Mouse (Mus musculus): ENCODE measurements around the gene Dnajc16.

The Dnajc16 gene

DNA sequence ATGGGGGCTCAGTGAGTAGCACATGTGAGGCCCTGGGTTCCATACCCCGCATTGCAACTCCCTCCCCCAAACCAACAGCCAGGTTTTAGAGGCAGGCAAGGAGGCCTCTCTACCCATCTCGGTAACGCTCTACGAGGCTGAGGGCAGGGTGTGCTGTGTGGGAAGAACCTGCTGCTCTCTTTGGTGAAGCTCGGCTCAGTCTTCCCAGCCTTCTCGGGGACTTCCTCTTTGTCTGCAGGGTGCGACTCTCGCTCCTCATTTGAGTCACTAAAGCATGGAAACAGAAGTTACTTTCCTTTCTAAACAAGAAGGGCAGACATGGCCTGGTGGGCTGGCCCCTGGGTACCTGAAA lies 24.4 kb downstream of the Dnajc16 start:
- no peak for DNase-seq (ENCODE audit: inconsistent age in 2 of 2, low spot score in 1 of 2)

DNA sequence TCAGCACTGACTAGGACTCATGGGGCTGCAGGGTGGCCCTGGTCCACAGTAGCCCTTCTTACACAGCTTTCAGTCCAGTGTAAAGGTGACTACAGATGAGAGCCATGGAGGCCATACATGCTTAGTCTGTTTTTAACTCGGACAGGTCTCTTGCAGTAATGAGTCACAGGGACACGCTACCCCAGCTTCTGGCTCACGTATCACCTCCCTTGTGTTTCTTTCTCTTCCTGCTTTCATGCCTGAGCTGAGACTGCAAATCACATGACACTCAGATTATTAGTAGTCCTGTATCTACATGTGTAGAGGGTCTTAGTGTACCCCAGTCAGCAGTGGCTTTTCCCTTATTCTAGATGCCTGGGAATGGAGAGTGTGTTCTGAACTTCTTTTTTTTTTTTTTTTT lies 25.7 kb downstream of the Dnajc16 start:
- no peak for DNase-seq (ENCODE audit: inconsistent age in 2 of 2, low spot score in 1 of 2)

DNA sequence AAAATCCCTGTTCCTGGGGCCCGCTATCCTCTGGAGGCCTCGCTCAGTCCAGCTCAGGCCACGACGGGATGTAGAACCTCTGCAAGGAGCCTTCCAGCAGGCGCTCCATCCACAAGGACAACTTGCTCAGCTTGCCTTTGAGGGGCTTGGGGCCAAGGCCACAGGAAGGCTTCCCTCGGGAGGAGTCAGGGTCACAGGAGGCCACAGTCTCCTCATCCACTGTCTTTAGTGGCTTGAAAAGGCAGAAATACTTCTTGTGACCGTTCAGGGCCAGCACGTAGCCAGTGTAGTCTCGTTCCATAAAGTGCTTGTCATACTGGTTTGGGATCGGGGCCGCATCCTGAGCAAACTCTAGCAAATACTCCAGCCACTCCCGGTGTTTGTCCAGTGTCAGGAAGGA lies 27.3 kb downstream of the Dnajc16 start:
- peak in 1 of 2 experiments; percentile 67 for DNase-seq (ENCODE audit: inconsistent age in 2 of 2, low spot score in 1 of 2)

DNA sequence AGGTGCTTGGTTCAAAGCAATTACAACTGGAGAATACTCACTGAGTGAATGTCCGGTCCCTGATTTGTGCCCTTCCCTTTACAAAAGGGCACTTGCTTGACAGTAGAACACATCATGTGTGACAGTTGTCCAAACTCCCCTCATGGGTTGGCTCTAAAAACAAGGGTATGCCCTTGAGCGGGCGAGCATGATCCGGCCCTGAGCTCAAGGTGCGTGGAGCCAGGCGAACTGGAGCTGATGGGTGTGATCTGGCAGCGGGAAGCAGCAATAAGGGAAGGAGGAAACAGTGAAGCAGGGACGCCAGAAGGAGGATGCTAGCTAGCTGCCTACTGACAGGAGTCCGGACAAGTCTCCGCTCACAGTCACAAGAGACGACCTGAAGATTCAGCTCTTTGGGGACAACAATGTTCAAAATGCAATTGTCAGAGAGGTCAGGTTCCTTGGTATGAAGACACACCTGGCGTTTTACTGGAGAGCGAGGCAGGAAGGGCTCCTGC lies 28.6 kb downstream of the Dnajc16 start:
- DNase-seq (ENCODE audit: inconsistent age in 2 of 2, low spot score in 1 of 2), result peak in 1 of 2 experiments; percentile 77

DNA sequence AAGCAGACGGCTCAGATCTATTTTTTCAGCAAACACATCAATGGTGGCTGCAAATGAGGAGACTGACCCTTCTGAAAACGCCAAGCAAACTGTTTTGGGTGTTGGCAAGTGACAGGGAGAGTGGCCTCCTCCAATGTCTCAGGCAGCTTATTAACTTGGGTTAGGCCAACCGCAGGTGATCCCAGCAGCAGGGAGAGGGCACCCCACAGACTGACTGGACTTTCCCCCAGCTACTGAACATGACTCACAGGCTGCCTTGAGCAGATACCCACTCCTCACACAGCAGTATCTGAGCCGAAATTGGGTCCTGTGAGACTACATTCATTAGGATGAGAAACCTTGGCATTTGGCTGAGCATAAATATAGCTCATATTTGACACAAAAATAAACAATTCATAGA lies 29.8 kb downstream of the Dnajc16 start:
- no peak for DNase-seq (ENCODE audit: inconsistent age in 2 of 2, low spot score in 1 of 2)

DNA sequence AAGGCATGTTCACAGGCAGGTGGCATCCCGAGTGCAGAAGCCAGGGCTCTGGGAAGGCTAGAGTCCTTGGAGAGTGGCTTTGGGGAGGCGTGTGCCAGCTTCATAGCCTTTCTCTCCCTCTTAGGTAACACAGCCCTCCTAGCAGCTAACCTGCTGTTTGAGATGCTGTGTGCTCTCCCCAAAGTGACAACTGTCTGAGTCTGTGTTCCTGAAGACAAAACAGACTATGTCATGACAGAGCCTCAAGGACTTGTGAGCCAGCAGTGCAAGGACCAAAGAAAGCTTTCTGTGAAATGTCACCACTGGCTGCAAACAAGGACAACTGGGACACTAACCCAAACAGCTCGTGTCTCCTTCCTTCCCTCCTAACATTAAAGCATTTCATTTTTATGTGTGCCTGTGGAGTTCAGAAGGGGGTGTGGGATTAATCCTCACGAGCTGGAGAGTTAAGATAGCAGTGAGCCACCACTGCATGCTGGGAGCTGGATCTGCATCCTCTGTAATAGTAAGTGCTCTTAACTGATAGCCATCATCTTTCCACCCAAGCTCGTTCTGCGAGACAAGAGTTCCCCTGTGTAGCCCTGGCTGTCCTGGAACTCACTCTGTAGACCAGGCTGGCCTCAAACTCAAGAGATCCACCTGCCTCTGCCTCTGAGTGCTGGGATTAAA lies 31.7 kb downstream of the Dnajc16 start:
- DNase-seq (ENCODE audit: inconsistent age in 2 of 2, low spot score in 1 of 2), result peak in 1 of 2 experiments; percentile 80

DNA sequence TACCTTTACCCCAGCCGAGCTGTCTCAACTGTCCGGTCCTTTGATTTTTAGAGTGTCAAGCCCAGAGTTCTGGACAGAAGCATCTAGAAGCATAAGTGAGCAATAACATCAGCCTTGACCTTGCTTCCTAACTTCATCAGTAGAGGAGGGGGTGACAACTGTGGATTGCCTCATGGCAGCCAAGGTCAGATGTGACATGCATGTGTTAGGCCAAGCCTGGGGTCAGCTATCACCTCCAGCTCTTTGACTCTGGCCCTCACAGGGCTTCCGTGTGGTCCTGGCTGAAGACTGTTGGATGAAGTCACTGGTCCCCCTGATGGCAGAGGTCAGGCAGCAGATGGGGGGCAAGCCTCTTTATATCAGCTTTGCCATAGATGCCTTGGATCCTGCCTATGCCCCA lies 33.6 kb downstream of the Dnajc16 start:
- DNase-seq (ENCODE audit: inconsistent age in 2 of 2, low spot score in 1 of 2), result peak; percentile 60 to 79

DNA sequence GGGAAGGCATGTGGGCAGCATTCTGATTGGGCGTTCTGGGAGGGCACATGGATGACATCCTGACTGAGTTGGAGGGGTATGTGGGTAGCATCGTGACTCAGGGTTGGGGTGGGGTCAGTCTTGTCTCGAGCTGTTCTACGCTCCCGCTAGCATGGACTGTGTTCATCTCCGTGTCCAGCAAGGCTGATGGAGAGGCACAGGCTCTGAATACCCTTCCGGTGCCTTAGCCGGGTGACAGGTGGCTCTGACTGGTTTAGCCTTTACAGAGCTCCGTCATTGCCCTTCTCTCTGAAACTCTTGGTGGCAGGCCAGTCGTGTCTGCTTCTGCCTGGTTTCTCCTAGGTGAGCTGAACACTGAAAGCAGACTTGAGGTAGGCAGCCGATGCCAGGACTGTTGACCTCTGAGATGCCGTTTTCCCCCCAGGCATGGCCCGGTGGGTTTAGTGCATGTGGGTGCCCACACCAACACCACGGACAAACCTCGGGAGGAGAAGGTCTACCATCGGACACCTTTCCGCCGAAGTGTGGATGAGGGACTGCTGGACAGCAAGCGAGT lies 35.3 kb downstream of the Dnajc16 start:
- DNase-seq (ENCODE audit: inconsistent age in 2 of 2, low spot score in 1 of 2), result no peak

DNA sequence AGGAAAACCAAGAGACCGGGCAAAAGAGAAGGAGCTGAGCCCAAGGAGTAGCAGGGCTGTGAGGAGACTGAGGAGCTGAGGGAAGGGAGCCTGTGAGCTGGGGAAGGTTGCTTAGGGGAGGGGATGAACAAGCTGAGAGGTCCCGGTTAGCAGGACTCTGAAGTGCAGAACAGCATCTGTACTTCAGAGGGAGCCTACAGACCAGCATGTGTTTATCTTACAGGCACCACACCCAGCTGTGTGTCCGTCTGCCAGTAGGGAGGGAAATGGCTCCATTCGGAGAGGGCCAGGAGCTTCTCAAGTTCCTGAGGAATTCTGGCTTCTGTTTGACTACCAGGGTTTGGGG lies 38.7 kb downstream of the Dnajc16 start:
- DNase-seq (ENCODE audit: inconsistent age in 2 of 2, low spot score in 1 of 2), result no peak

DNA sequence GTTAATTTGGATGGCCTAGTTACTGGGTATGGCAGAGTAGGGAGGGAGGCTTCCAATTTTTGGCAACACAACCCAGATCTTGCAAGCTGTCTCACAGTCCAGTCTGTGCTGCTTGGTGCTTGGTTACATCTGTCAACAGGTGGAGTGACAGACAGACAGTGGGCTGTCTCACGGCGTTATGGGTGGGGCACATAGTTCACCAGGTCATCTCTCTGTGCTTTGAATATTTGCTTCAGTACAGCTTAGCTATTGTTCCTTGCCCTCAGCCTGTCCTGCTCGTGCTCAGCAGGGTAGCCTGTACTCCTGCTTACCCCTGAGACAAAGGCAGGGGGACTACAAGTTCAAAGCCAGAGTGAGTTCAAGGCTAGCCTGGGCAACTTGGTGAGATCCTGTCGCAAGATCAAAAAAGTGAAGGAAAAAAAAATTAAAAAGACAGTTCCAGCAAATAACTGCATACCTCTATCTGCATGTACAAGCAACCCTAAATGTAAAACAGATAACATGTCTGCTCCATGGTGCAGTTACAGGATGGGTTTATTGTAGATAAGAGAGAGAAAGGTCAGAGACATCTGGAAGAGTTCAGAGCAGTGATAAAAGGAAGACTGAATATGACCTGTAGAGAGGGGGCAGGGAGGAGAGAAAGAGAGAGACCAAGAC lies 39.2 kb downstream of the Dnajc16 start:
- DNase-seq (ENCODE audit: inconsistent age in 2 of 2, low spot score in 1 of 2), result no peak

DNA sequence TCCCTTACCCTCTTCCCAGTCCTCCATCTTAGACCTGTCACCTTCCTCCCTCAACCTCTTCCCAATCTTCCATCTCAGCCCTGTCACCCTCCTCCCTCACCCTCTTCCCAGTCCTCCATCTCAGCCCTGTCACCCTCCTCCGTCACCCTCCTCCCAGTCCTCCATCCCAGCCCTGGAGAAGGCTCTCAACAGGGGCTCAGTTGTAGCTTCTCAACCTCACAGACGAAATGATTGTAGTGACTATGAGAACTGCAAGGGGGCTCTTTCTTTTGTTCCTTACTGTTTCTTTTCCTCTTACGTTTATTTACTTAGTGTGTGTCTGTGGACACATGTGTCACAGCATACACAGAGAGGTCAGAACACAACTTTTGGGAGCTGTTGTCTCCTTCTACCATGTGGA lies 39.9 kb downstream of the Dnajc16 start:
- no peak for DNase-seq (ENCODE audit: inconsistent age in 2 of 2, low spot score in 1 of 2)

DNA sequence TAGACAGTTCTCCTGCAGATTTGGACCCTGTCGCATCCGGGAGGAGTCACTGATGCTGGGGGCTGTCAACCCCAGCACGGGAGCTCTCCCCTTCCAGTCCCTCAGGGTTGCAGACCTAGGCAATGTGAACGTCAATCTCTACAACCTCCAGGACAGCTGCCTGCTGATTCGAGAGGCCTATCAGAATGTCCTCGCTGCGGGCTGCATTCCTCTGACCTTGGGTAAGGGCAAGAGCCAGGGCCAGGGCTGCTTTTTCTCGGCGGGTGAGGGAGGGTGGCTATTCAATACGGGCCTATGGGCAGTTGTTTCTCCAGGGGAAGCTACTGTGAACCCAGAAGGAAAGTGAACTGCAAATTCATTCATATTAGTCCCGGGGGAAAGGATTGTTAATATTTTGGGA lies 41.2 kb downstream of the Dnajc16 start:
- DNase-seq (ENCODE audit: inconsistent age in 2 of 2, low spot score in 1 of 2), result peak; percentile 85 to 92

DNA sequence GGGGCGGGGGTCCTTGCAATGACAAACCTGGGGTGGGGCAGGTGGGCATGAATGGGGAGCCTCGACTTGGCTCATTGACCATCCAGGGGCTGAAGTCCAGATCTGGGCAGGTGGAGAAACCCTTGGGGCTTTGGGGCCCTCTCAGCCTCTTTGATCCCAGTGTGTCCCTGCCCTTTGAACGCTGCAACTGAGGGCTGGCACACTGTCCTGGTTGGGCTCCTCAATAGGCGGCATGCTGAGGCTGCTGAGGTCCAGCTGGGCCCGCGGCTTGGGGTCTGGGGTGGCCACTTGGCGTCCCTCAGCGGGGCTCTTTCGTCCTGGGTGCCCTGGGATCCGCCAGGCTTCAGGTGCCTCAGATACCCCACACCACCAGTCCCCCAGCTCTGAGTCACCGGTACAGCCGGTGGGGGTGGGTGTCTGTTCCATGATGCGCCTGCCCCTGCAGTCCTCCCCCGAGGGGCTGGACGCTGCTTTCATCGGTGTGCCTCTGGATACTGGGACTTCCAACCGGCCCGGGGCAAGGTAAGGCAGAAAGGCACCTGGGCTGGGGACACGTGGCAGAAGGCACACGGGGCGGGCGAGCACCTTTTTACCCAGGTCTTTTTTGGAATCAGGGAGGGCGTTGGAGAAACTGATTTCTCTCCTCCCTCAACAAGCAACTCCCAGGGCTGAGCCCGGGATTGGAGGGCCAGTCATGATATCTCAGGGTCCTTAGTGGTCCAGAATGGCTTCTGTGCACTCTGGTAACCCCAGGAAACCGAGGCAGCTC lies 44.0 kb downstream of the Dnajc16 start, which contains the start of gene Agmat:
Gene Agmat (plus strand): TSS at position 95 of the 769 bp plus-strand sequence.
- peak in 1 of 2 experiments; percentile 56 for DNase-seq (ENCODE audit: inconsistent age in 2 of 2, low spot score in 1 of 2)

DNA sequence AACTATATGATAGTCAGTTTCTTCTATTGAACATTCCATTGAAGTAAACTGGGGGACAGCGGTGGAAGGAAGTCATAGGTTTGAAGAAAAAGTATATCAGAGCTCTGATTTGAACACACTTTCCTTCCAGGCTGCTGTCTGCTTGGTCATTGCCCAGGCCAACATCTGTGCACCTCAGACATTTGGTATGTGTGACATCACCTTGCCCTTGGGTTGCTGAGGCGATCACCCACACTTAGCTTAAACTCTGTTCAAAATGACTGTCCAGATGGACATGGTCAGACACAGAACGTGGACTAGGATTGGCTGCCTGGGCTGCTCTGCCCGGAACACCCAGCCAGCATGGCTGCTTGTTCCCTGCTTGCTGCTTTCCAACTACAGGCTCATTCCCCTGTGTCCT lies 48.4 kb downstream of the Dnajc16 start:
- DNase-seq (ENCODE audit: inconsistent age in 2 of 2, low spot score in 1 of 2), result no peak

DNA sequence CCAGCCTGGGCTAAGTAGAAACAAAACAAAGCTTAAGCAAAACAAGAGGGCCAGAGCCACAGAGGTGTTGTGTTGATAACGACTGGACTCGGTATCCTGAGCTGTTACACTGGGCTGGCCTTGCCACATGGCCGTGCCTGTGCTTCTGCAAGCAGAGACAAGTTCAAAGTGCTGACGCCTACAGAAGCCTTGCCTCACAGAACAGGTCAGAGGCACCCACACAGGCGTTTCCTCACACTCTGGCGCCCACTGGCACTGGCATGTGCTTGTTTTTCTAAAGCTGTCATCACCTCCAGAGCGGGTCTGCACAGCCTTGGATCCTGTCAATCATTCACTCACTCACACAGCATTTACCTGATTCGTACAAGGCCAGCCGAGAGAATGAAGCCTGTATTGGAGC lies 48.9 kb downstream of the Dnajc16 start:
- DNase-seq (ENCODE audit: inconsistent age in 2 of 2, low spot score in 1 of 2), result no peak

DNA sequence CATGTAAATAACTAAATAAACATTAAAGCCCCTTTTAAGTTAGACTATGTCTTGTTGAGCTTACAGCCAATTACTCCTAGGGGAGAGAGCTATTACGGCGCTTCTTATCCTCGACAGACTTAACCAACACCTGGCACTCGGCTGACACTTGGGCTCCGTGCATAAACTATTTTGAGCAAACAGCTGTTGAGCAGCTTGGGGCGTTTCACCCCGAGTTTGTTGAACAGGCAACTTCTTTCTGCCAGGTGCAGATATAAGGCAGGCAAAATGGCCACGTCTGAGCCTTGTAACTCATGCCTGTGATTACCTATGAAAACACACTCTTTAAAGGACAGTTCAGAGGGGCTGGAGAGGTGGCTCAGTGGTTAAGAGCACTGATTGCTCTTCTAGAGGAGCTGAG lies 52.7 kb downstream of the Dnajc16 start:
- no peak for DNase-seq (ENCODE audit: inconsistent age in 2 of 2, low spot score in 1 of 2)

DNA sequence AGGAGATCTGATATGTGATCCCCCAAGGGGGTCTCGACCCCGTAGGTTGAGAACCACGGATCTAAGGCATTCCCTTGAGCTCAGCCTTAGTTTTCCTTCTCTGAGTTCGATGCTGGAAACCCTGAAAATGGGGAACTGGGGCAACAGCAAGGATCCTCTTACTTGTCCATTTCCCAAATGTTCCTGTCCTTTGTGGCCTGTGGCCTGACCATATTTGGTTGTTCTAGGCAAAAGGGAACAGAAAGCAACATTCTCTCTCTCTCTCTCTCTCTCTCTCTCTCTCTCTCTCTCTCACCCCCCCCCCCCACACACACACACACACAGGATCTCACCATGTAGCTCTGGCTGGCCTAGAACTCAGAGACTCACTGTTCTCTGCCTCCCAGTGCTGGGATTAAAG lies 53.9 kb downstream of the Dnajc16 start:
- no peak for DNase-seq (ENCODE audit: inconsistent age in 2 of 2, low spot score in 1 of 2)

DNA sequence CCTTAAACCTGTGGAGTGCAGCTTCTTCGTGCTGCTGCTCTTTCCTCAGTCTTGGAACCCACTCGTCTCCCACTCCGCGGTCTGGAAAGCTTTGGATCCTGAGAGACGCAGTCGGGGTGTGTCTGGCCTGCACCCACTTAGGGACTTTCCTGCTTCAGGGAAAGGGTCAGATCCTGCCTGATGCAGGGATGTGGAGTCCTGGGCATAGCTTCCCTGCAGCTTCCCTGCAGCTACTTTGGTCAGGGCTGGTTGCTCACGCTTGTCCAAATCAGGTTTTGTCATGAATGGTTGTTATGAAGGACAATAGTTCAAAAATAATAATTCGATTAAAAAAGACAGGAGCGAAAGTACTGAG lies 55.5 kb downstream of the Dnajc16 start:
- DNase-seq (ENCODE audit: inconsistent age in 2 of 2, low spot score in 1 of 2), result no peak

DNA sequence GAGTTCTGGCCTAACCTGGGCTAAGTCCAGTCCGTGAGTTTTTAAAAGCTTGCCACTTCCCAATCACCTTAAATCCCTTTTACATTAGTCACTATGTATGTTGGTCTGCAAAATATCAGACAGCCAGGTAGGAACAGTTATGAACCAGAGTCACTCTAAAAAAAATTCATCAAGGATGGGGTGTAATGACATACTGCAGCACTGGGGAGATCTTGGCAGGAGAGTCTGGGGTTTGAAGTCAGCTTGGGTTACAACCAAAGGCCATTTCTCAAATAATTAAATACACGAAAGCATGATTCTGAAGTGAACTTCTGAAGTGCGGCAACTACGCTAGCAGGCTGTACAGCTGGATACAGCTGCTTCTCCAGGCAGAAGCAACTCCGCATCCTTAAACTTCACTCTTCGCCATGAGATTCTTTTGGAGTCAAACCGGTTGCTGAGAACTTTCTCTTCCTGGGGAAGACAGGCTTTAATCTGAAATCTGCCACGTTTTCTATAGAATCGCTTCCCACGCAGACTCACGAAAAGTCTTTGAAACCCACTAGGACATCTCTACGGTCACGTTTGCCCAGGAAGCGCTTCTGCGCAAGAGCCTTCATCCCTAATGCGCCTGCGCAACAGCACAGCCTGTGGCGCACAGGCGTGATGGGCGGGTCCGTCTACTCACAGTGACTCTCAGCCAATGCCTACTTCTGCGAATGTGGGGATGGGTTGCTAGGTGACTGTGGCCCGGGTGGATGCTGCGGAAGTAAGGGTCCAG lies 56.1 kb downstream of the Dnajc16 start:
- peak; percentile 93 to 96 for DNase-seq (ENCODE audit: inconsistent age in 2 of 2, low spot score in 1 of 2)

DNA sequence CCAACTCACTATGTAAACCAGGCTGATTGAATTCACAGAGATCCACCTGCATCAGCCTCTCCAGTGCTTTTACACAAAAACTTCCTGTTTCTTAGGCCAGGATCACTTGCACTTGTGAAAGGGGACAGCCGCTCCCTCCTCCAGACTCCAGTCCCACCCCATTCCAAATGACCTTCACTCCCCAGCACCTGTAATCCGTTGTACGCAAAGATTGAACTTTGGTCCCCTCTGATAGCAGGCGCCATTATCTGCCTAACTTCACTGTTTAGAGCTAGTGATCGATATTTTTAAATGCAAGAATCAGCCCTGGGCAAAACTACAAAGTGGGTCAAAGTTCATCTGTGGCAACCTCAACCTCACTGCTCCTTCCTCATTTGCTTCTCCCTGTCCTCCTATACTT lies 59.0 kb downstream of the Dnajc16 start:
- no peak for DNase-seq (ENCODE audit: inconsistent age in 2 of 2, low spot score in 1 of 2)

DNA sequence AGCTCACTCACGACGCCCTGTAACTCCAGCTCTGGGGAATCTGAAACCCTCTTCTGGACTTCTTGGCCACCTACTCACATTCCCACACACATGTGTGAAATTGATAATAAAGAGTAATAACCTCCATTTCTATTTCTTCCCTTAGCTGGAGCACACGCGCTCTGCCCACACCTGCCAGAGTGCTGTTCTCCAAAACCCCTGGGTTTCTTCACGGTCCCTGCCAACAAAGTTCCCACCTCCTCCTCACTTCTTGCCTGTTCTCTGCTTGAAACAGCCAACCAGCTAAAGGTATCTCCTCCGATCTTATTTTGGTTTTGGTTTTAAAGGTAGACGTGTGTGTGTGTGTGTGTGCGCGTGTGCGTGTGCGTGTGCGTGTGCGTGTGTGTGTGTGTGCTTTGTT lies 60.3 kb downstream of the Dnajc16 start:
- DNase-seq (ENCODE audit: inconsistent age in 2 of 2, low spot score in 1 of 2), result no peak

All from adrenal gland, adult (tissue).